13 mouse cellular contexts compared by ENCODE assay signal in genomic region chr7:84026090-84026489, GRCm38 (mm10).
A peak's percentile ranks its signal among the peaks of the same experiment; 100 is the strongest.
DNase-seq lines count a peak whose midpoint lies in the region; ATAC-seq and TF ChIP-seq lines count a peak whose summit lies in the region.
"Had no signal": no experiment of that assay in that cellular context is flagged by ENCODE, and none has a peak within 500 bp of the region (broad histone marks: within the 10 kb centered on the region; RNA-seq: fewer than 3 reads in every experiment).

No protein-coding gene starts in this region.

- 78% methylated on average over 4 of the region's 4 CpGs for WGBS in hindbrain, embryonic 16.5 days
- 89% methylated on average over 4 of the region's 4 CpGs for WGBS in hindbrain, embryonic 13.5 days
- WGBS in midbrain, postnatal 0 days: 80% methylated on average over 4 of the region's 4 CpGs
- 94% methylated on average over 4 of the region's 4 CpGs for WGBS in midbrain, embryonic 13.5 days
- WGBS in embryonic facial prominence, embryonic 14.5 days: 78% methylated on average over 4 of the region's 4 CpGs

- H3K4me3 ChIP-seq in hindbrain, embryonic 16.5 days (ENCODE audit: low read length): no peak overlapping the region
- no peak overlapping the region for H3K4me3 ChIP-seq in hindbrain, embryonic 13.5 days
- H3K4me3 ChIP-seq in midbrain, postnatal 0 days (ENCODE audit: low read depth, low read length): no peak overlapping the region
- no peak overlapping the region for H3K4me3 ChIP-seq in midbrain, embryonic 13.5 days (replicated peaks)
- no peak overlapping the region for H3K4me3 ChIP-seq in embryonic facial prominence, embryonic 14.5 days (ENCODE audit: low read depth, low read length)
- H3K4me3 ChIP-seq: heart, embryonic 10.5 days; hindbrain, embryonic 15.5 days; limb, embryonic 13.5 days had no signal

- H3K9ac ChIP-seq in hindbrain, embryonic 16.5 days (ENCODE audit: low read depth, low read length): no peak overlapping the region
- H3K9ac ChIP-seq in hindbrain, embryonic 13.5 days: no peak overlapping the region
- no peak overlapping the region for H3K9ac ChIP-seq in midbrain, postnatal 0 days (replicated peaks; ENCODE audit: low read length, poor library complexity, severe bottlenecking)
- H3K9ac ChIP-seq in midbrain, embryonic 13.5 days (replicated peaks): no peak overlapping the region
- no peak overlapping the region for H3K9ac ChIP-seq in embryonic facial prominence, embryonic 14.5 days (ENCODE audit: low read depth, low read length)
- H3K9ac ChIP-seq: hindbrain, embryonic 15.5 days; limb, embryonic 13.5 days had no signal

- H3K27me3 ChIP-seq in hindbrain, embryonic 16.5 days (replicated peaks; ENCODE audit: control insufficient read depth, insufficient read depth, low read length): no peaks in the 10 kb centered on the region
- H3K27me3 ChIP-seq in hindbrain, embryonic 13.5 days: no peaks in the 10 kb centered on the region
- no peaks in the 10 kb centered on the region for H3K27me3 ChIP-seq in midbrain, postnatal 0 days (ENCODE audit: insufficient read depth, low read length)
- H3K27me3 ChIP-seq in midbrain, embryonic 13.5 days: no peaks in the 10 kb centered on the region
- no peaks in the 10 kb centered on the region; the same call in 1 of the 2 replicates for H3K27me3 ChIP-seq in embryonic facial prominence, embryonic 14.5 days (replicated peaks; ENCODE audit: control insufficient read depth, insufficient read depth, low read length)
- H3K27me3 ChIP-seq: hindbrain, embryonic 15.5 days; limb, embryonic 13.5 days had no signal

- no peaks in the 10 kb centered on the region for H3K36me3 ChIP-seq in hindbrain, embryonic 16.5 days (ENCODE audit: control insufficient read depth, insufficient read depth, low read length)
- H3K36me3 ChIP-seq in hindbrain, embryonic 13.5 days: no peaks in the 10 kb centered on the region
- H3K36me3 ChIP-seq in midbrain, postnatal 0 days (ENCODE audit: insufficient read depth, low read length): no peaks in the 10 kb centered on the region
- H3K36me3 ChIP-seq in midbrain, embryonic 13.5 days: no peaks in the 10 kb centered on the region
- no peaks in the 10 kb centered on the region for H3K36me3 ChIP-seq in embryonic facial prominence, embryonic 14.5 days (ENCODE audit: control insufficient read depth, insufficient read depth, low read length)
- H3K36me3 ChIP-seq: heart, embryonic 10.5 days; hindbrain, embryonic 15.5 days; limb, embryonic 13.5 days had no signal

- H3K9me3 ChIP-seq in hindbrain, embryonic 16.5 days (ENCODE audit: control insufficient read depth, low read length): no peaks in the 10 kb centered on the region
- no peaks in the 10 kb centered on the region for H3K9me3 ChIP-seq in hindbrain, embryonic 13.5 days
- no peaks in the 10 kb centered on the region for H3K9me3 ChIP-seq in midbrain, postnatal 0 days (ENCODE audit: low read length)
- H3K9me3 ChIP-seq in midbrain, embryonic 13.5 days: no peaks in the 10 kb centered on the region
- H3K9me3 ChIP-seq in embryonic facial prominence, embryonic 14.5 days (ENCODE audit: control insufficient read depth, low read length): no peaks in the 10 kb centered on the region
- H3K9me3 ChIP-seq: heart, embryonic 10.5 days; hindbrain, embryonic 15.5 days; limb, embryonic 13.5 days had no signal

- DNase-seq in midbrain, postnatal 0 days (ENCODE audit: low spot score): peak; percentile 41
- peak; percentile 26 for DNase-seq in embryonic facial prominence, embryonic 14.5 days (ENCODE audit: low spot score)
- DNase-seq in heart, adult 11 months: no peak
- DNase-seq: adrenal gland, postnatal 10 days; layer of hippocampus, adult 9-11 months; thymus, postnatal 25 days had no signal

- 0 out of 2 replicates have a peak, but pooled peaks have one; percentile 48 for ATAC-seq in hindbrain, embryonic 16.5 days
- no peak for ATAC-seq in hindbrain, embryonic 13.5 days (ENCODE audit: low FRiP score)
- no peak; the same call in 1 of the 2 replicates for ATAC-seq in midbrain, postnatal 0 days (ENCODE audit: low FRiP score)
- ATAC-seq in midbrain, embryonic 13.5 days: no peak
- ATAC-seq in embryonic facial prominence, embryonic 14.5 days (ENCODE audit: low read depth): no peak
- ATAC-seq in inflammation-experienced regulatory T-cells, adult 6 months: no peak

- H3K4me2 ChIP-seq in hindbrain, embryonic 16.5 days (ENCODE audit: low read length): no peak overlapping the region
- H3K4me2 ChIP-seq in hindbrain, embryonic 13.5 days: no peak overlapping the region
- H3K4me2 ChIP-seq in midbrain, postnatal 0 days (ENCODE audit: low read depth, low read length, poor library complexity, severe bottlenecking): no peak overlapping the region
- H3K4me2 ChIP-seq in midbrain, embryonic 13.5 days (replicated peaks): no peak overlapping the region
- no peak overlapping the region for H3K4me2 ChIP-seq in embryonic facial prominence, embryonic 14.5 days (ENCODE audit: low read depth, low read length)
- H3K4me2 ChIP-seq: hindbrain, embryonic 15.5 days; limb, embryonic 13.5 days had no signal

- no peak for TF ChIP-seq CTCF in midbrain, postnatal 0 days (IDR thresholded peaks at IDR 0.05)

- no peak overlapping the region for H3K27ac ChIP-seq in hindbrain, embryonic 16.5 days (ENCODE audit: low read depth, low read length)
- no peak overlapping the region for H3K27ac ChIP-seq in hindbrain, embryonic 13.5 days
- H3K27ac ChIP-seq in midbrain, postnatal 0 days (ENCODE audit: low read depth, low read length): no peak overlapping the region
- no peak overlapping the region for H3K27ac ChIP-seq in midbrain, embryonic 13.5 days
- H3K27ac ChIP-seq in embryonic facial prominence, embryonic 14.5 days (replicated peaks; ENCODE audit: low read depth, low read length): no peak overlapping the region
- H3K27ac ChIP-seq: heart, embryonic 10.5 days; hindbrain, embryonic 15.5 days; limb, embryonic 13.5 days had no signal

- peaks cover 6% of the 10 kb centered on the region for H3K4me1 ChIP-seq in hindbrain, embryonic 16.5 days (ENCODE audit: control insufficient read depth, insufficient read depth, low read depth, low read length)
- H3K4me1 ChIP-seq in hindbrain, embryonic 13.5 days (replicated peaks): peaks cover 8% of the 10 kb centered on the region
- no peaks in the 10 kb centered on the region for H3K4me1 ChIP-seq in midbrain, postnatal 0 days (ENCODE audit: insufficient read depth, low read length)
- H3K4me1 ChIP-seq in midbrain, embryonic 13.5 days (replicated peaks): no peaks in the 10 kb centered on the region
- no peaks in the 10 kb centered on the region for H3K4me1 ChIP-seq in embryonic facial prominence, embryonic 14.5 days (ENCODE audit: control insufficient read depth, insufficient read depth, low read length)
